Mouse (Mus musculus): ENCODE results near the gene Lin52. TPM values are rescaled to one million over a fixed set of nuclear protein-coding genes. Genes with fewer than 3 reads are reported as not detected.

Gene Lin52
- polyA plus RNA-seq, 1 experiment from 2014 or later = 29.7 TPM

DNA sequence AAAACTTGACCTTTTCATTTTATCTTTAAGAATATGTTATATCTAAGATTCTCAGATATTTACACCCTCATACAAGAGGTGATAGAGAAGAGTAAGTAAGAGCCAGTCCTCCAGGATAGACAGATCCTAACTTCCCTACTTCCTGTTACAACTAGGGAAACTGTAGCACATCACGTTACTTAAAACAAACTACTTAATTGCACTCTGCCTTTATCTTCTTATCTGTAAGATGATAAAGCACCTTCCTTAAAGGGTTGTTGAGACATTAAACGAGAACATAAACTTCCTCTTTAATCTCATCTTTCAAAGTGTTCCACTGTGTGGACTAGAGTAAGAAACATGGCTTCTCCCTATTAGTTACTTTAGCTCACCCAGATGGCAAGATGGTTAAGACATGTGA, 12.5 kb upstream of the Lin52 start:
- no peak overlapping the region for H3K4me2 ChIP-seq
- H3K27me3 ChIP-seq (replicated peaks) = no peaks in the 10 kb centered on the region
- H3K36me3 ChIP-seq = peaks cover 33% of the 10 kb centered on the region
- no peak overlapping the region for H3K4me3 ChIP-seq (replicated peaks)
- ATAC-seq (ENCODE audit: low FRiP score) = no peak
- no peak overlapping the region for H3K9ac ChIP-seq (replicated peaks)
- WGBS = 78% methylated on average over 2 of the region's 2 CpGs
- H3K27ac ChIP-seq (replicated peaks) = no peak overlapping the region
- no peaks in the 10 kb centered on the region for H3K9me3 ChIP-seq (replicated peaks)
- no peaks in the 10 kb centered on the region for H3K4me1 ChIP-seq

DNA sequence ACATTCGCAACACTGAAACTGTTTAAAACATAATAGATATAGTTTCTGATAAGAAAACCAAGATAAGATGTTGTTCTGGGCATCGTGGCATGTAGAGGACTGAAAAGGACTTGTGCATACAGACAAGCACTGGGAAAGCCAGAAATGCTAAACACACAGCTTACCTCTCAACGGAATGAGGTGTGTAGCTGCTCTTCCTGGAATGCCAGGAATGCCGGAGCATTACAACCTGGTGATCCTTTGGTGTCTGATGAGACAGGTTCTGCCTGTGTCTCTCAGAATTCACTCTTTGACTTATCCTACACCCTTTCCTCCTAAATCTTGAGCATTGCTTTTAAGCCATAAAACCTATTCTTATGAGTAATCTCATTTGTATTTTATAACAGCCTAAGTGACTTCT, 8.7 kb upstream of the Lin52 start:
- peaks cover 24% of the 10 kb centered on the region for H3K36me3 ChIP-seq
- no peak overlapping the region for H3K27ac ChIP-seq (replicated peaks)
- 80% methylated on average over 4 of the region's 4 CpGs for WGBS
- H3K4me1 ChIP-seq = no peaks in the 10 kb centered on the region
- peaks cover 3% of the 10 kb centered on the region; the same call in 1 of the 2 replicates for H3K27me3 ChIP-seq (replicated peaks)
- H3K4me2 ChIP-seq = no peak overlapping the region
- H3K9ac ChIP-seq (replicated peaks) = no peak overlapping the region
- no peak overlapping the region for H3K4me3 ChIP-seq (replicated peaks)
- H3K9me3 ChIP-seq (replicated peaks) = no peaks in the 10 kb centered on the region
- ATAC-seq (ENCODE audit: low FRiP score) = no peak

DNA sequence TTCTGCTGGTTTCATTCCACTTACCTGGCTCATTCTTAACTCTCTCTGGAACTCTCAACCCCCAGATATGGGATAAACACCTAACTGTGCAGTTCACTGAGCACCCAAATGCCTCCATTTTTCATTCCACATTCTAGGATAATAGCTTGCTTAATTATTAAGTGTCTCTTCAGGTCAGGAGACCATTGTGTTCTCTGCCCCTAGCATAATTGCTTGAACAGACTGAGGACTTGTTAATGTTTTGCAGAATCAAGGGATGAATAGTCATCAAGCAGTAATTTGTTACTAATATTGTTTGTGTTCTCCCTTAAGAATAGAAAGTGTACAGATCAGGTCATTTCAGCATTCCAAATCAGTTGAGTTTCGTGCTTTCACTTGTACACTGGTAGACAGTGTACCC, 3.8 kb upstream of the Lin52 start:
- H3K9ac ChIP-seq (replicated peaks) = no peak overlapping the region
- H3K27me3 ChIP-seq (replicated peaks) = peaks cover 3% of the 10 kb centered on the region; the same call in 1 of the 2 replicates
- H3K36me3 ChIP-seq = peaks cover 3% of the 10 kb centered on the region; the same call in 1 of the 2 replicates
- no peak overlapping the region for H3K4me2 ChIP-seq
- no peak for ATAC-seq (ENCODE audit: low FRiP score)
- WGBS = 71% methylated on average over 1 of the region's 1 CpGs
- H3K4me1 ChIP-seq = peaks cover 14% of the 10 kb centered on the region
- no peak overlapping the region for H3K4me3 ChIP-seq (replicated peaks)
- no peak overlapping the region for H3K27ac ChIP-seq (replicated peaks)
- H3K9me3 ChIP-seq (replicated peaks) = no peaks in the 10 kb centered on the region

DNA sequence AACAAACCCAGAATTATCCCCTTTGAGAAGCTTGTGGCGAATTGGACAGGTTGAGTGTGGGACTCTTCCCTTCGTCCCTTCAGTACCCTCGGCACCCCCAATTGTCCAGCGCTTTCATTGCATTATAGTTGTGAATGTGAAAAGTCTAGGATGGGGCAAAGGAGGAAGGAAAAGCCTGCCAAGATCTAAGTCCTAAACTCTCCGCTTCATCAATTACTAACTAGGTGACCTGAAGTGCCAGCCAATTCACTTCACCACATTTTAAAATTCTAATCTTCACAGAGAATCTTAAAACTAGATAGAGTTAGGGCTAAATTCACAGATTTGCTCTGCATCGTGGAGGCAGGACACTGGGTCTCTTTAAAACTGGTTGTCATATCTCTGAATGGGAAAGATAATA, 3.0 kb upstream of the Lin52 start:
- H3K9ac ChIP-seq (replicated peaks) = no peak overlapping the region
- no peak overlapping the region for H3K27ac ChIP-seq (replicated peaks)
- peaks cover 19% of the 10 kb centered on the region for H3K4me1 ChIP-seq
- H3K9me3 ChIP-seq (replicated peaks) = no peaks in the 10 kb centered on the region
- H3K36me3 ChIP-seq = no peaks in the 10 kb centered on the region
- H3K4me3 ChIP-seq (replicated peaks) = no peak overlapping the region
- H3K4me2 ChIP-seq = no peak overlapping the region
- WGBS = 82% methylated on average over 6 of the region's 6 CpGs
- peaks cover 3% of the 10 kb centered on the region; the same call in 1 of the 2 replicates for H3K27me3 ChIP-seq (replicated peaks)
- ATAC-seq (ENCODE audit: low FRiP score) = no peak

DNA sequence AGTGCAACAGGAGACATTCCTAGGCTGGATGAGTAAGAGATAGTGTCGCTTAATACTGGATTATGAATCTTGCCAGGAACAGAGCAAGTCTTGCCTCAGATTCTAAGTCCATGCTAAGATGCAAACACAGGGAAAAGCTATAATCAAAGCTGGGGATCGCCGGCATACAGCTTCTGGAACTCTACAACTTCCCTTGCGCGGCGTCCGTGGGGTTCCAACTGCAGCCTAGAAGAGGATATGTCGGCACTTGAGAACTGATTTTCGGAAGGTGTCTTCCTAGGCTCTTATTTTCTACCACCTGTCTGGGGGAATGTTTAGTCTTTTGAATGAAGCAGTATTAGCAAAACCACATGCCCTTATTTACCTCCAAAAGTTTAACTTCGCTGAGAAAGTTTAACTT, 1.3 kb upstream of the Lin52 start:
- Histone ChIP-seq H3K9me3 (replicated peaks) (no peaks in the 10 kb centered on the region), H3K27ac (replicated peaks) (peak overlapping the region; percentile 86), H3K4me3 (replicated peaks) (peak overlapping the region; percentile 72), H3K4me1 (peaks cover 19% of the 10 kb centered on the region), H3K36me3 (no peaks in the 10 kb centered on the region), H3K9ac (replicated peaks) (peak overlapping the region; percentile 59; the same call in 1 of the 2 replicates), H3K4me2 (peak overlapping the region; percentile 98), H3K27me3 (replicated peaks) (no peaks in the 10 kb centered on the region; the same call in 1 of the 2 replicates)
- 50% methylated on average over 10 of the region's 10 CpGs for WGBS
- ATAC-seq (ENCODE audit: low FRiP score) = no peak

DNA sequence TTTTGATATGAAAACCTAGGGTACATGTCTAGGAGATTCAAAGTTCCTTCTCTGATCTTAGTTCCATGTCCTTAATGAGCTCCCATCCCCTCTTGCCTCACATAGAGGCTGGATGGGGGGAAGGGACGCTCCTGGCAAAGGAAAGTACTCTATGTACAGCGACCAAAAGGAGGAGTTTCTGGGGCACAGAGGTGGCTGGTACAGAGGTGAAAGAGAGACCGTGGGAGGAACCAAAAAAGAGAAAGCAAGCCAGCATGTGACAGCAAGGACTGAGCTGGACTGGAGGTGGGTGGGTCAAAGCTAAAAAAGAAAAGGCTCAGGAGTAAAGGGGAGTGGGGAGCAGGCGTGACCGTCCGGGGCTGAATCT, 888 bp upstream of the Lin52 start:
- H3K4me1 ChIP-seq = peaks cover 19% of the 10 kb centered on the region
- no peaks in the 10 kb centered on the region; the same call in 1 of the 2 replicates for H3K27me3 ChIP-seq (replicated peaks)
- peak overlapping the region; percentile 86 for H3K27ac ChIP-seq (replicated peaks)
- H3K36me3 ChIP-seq = no peaks in the 10 kb centered on the region
- peak overlapping the region; percentile 72 for H3K4me3 ChIP-seq (replicated peaks)
- ATAC-seq (ENCODE audit: low FRiP score) = peak; percentile 13
- under 1% methylated on average over 6 of the region's 6 CpGs for WGBS
- H3K9ac ChIP-seq (replicated peaks) = peak overlapping the region; percentile 59
- H3K9me3 ChIP-seq (replicated peaks) = no peaks in the 10 kb centered on the region
- peak overlapping the region; percentile 98 for H3K4me2 ChIP-seq

DNA sequence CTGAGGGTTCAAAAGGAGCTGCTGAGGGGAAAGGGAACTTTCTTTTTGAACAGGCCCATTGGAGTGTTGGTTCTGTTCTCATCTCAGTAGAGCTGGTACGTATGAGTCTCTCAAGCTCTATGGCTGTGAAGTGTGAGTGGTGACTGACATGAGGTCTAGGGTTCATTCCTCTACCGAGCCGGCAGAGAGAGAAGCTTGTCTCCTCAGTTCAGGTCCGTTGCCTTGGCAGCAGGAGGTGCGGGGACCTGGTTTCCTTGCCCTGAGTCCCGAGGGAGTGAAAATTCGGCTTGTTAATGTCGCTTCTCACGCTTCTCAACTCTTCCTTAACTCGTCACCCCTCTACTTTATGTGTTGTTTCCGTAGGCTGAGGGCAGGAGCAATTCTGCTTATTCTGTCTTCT, 579 bp downstream of the Lin52 start:
- Histone ChIP-seq H3K27ac (replicated peaks) (peak overlapping the region; percentile 86), H3K27me3 (replicated peaks) (no peaks in the 10 kb centered on the region; the same call in 1 of the 2 replicates), H3K9me3 (replicated peaks) (no peaks in the 10 kb centered on the region), H3K4me3 (replicated peaks) (peak overlapping the region; percentile 72), H3K36me3 (0 out of 2 replicates have a peak, but pooled peaks cover under 1% of the 10 kb centered on the region), H3K4me2 (peak overlapping the region; percentile 98), H3K4me1 (peaks cover 19% of the 10 kb centered on the region), H3K9ac (replicated peaks) (peak overlapping the region; percentile 58)
- WGBS = under 1% methylated on average over 11 of the region's 11 CpGs
- ATAC-seq (ENCODE audit: low FRiP score) = no peak

DNA sequence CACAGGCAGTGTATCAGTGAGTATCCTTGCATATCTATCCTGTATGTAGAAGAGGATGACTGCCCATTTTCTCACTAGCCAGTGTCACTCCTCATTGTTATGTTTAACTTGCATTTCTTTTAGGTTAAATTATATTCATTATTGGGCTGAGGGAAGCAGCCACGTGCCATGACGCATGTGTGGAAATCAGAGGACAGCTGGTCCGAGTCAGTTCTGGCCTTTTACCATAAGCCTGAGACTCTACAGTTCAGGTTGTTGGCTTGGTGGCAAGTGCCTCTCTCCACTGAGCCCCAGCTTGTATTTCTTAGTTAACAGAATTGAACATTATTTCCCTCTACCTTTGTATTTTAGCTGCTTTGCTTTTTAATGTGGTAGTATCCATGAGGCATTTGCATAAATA, 5.7 kb downstream of the Lin52 start:
- Histone ChIP-seq H3K27ac (replicated peaks) (no peak overlapping the region), H3K9ac (replicated peaks) (no peak overlapping the region), H3K4me2 (no peak overlapping the region), H3K27me3 (replicated peaks) (no peaks in the 10 kb centered on the region), H3K4me1 (peaks cover 10% of the 10 kb centered on the region), H3K36me3 (peaks cover 31% of the 10 kb centered on the region), H3K9me3 (replicated peaks) (no peaks in the 10 kb centered on the region), H3K4me3 (replicated peaks) (no peak overlapping the region)
- no peak for ATAC-seq (ENCODE audit: low FRiP score)
- WGBS = 96% methylated on average over 3 of the region's 3 CpGs

DNA sequence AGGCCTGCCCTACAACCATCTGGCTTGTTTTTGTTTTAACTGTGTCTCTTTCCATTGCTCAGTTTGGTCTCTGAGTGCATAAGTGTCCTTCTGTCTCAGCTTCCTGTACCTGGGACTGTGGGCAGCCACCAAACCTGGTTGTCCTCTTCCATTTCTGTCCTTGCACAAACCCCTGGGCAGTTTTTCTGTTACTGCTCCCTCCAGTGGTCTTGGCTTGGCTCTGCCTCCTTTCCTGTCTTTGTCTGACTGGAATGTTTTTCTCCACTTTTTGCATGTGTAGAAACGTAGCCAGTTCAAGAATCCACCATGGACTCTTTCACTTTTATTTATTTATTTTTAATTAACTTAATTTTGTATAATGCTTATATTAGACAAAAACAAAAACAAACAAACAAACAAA, 8.6 kb downstream of the Lin52 start:
- no peaks in the 10 kb centered on the region for H3K27me3 ChIP-seq (replicated peaks)
- ATAC-seq (ENCODE audit: low FRiP score) = no peak
- WGBS = 71% methylated on average over 1 of the region's 1 CpGs
- no peak overlapping the region for H3K9ac ChIP-seq (replicated peaks)
- H3K9me3 ChIP-seq (replicated peaks) = no peaks in the 10 kb centered on the region
- H3K4me3 ChIP-seq (replicated peaks) = no peak overlapping the region
- no peaks in the 10 kb centered on the region for H3K4me1 ChIP-seq
- H3K4me2 ChIP-seq = no peak overlapping the region
- peaks cover 47% of the 10 kb centered on the region for H3K36me3 ChIP-seq
- H3K27ac ChIP-seq (replicated peaks) = no peak overlapping the region

DNA sequence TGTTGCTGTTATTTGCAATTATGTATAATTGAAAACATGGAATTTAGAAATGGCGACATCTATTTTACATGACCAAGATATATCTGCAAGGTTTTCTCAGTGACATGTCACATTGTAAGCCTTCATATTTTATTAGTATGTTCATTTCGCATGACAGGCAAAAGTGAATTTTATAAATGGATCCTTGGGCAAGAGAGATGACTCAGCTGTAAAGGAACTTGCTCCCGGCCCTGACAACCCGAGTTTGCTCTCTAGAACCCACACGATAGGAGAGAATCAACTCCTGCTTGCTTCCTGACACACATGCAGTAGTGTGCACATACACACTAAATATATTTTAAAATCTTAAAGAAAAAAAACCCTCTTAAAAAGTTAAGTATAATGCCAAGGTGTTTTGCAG, 10.2 kb downstream of the Lin52 start:
- no peak for ATAC-seq (ENCODE audit: low FRiP score)
- Histone ChIP-seq H3K36me3 (peaks cover 48% of the 10 kb centered on the region), H3K27me3 (replicated peaks) (no peaks in the 10 kb centered on the region), H3K9me3 (replicated peaks) (no peaks in the 10 kb centered on the region), H3K4me3 (replicated peaks) (no peak overlapping the region), H3K4me1 (no peaks in the 10 kb centered on the region), H3K9ac (replicated peaks) (no peak overlapping the region), H3K27ac (replicated peaks) (no peak overlapping the region), H3K4me2 (no peak overlapping the region)
- 94% methylated on average over 5 of the region's 5 CpGs for WGBS

DNA sequence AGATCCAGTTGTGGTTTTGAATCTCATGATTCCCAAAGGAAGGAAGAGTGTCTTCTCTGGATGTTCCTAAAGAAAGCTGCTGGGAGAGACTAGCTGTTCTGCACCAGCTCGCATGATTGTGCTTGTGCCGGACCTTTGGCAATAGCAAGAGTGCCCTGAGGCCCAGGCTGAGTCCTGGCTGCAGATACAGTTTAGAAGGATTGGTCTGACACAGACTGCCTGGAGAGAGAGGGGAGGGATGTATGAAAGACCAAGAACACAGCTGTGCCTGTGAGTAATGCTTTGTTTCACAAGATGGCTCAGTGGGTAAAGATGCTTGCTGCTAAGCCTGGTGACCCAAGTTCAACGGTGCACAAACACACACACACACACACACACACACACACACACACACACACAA, 11.6 kb downstream of the Lin52 start:
- ATAC-seq (ENCODE audit: low FRiP score) = no peak
- WGBS = 77% methylated on average over 3 of the region's 3 CpGs
- H3K36me3 ChIP-seq = peaks cover 41% of the 10 kb centered on the region
- H3K4me3 ChIP-seq (replicated peaks) = no peak overlapping the region
- H3K27ac ChIP-seq (replicated peaks) = no peak overlapping the region
- no peak overlapping the region for H3K4me2 ChIP-seq
- no peaks in the 10 kb centered on the region for H3K27me3 ChIP-seq (replicated peaks)
- no peak overlapping the region for H3K9ac ChIP-seq (replicated peaks)
- no peaks in the 10 kb centered on the region for H3K4me1 ChIP-seq
- H3K9me3 ChIP-seq (replicated peaks) = no peaks in the 10 kb centered on the region

DNA sequence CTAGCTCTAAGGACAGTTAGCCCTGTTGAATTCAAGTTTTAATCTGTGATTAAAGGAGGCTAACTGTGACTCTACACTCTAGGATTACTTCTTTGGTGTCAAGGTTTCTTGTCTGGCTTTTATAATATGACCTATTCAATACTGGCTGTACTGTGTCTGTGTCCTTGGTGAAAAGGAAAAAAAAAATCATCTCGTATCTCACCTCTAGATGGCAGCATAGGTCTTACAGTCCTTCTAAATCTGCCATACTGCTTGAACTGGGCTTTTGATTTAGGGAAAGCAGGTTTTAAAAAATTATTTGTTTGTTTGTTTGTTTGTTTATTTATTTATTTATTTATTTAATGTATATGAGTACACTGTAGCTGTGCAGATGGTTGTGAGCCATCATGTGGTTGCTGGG, 17.5 kb downstream of the Lin52 start:
- no peak for ATAC-seq (ENCODE audit: low FRiP score)
- Histone ChIP-seq H3K4me2 (no peak overlapping the region), H3K27me3 (replicated peaks) (no peaks in the 10 kb centered on the region), H3K9me3 (replicated peaks) (no peaks in the 10 kb centered on the region), H3K4me1 (no peaks in the 10 kb centered on the region), H3K36me3 (peaks cover 21% of the 10 kb centered on the region), H3K27ac (replicated peaks) (no peak overlapping the region), H3K9ac (replicated peaks) (no peak overlapping the region), H3K4me3 (replicated peaks) (no peak overlapping the region)
- 2% methylated on average over 1 of the region's 1 CpGs for WGBS

DNA sequence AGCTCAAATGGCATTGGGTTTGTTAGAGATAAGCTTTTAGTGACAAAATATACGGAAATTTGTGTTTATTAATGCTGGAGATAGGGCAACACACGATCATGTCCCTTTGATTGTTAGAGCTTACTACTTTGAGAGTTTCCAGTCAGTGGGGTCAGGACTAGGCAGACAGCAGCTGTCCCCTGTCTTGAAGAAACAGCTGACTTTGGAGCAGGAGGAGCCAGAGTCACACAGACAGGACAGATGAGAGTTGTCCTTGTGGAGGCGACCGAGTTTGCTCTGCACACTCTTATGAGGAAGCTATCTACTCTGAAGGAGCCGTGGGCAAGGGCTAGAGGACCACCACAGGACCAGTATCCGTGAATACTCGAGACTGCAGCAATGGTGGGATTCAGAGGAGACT, 27.7 kb downstream of the Lin52 start:
- Histone ChIP-seq H3K4me1 (no peaks in the 10 kb centered on the region), H3K27me3 (replicated peaks) (no peaks in the 10 kb centered on the region; the same call in 1 of the 2 replicates), H3K4me3 (replicated peaks) (no peak overlapping the region), H3K4me2 (no peak overlapping the region), H3K27ac (replicated peaks) (no peak overlapping the region), H3K36me3 (no peaks in the 10 kb centered on the region), H3K9me3 (replicated peaks) (no peaks in the 10 kb centered on the region), H3K9ac (replicated peaks) (no peak overlapping the region)
- 94% methylated on average over 7 of the region's 7 CpGs for WGBS
- ATAC-seq (ENCODE audit: low FRiP score) = no peak
